Mouse (Mus musculus) heart, embryonic 14.5 days (tissue): Measurements from ENCODE around the gene Rhobtb1. TPM values are rescaled to one million over a fixed set of nuclear protein-coding genes. Genes with fewer than 3 reads are reported as not detected.

ENCODE experiments used
- ATAC-seq: fragments of 200-750 bp; cut with Nextera tagmentation; 2 replicates; pipeline ENCODE4 v1.8.0; 2017; ENCODE audit warnings: low read depth, moderate TSS enrichment; ENCODE audit not compliant: insufficient number of reproducible peaks, insufficient read depth, low FRiP score
- H3K27ac ChIP-seq, 2 experiments: fragments of 200-500 bp in 1 of 2; fragments of 300-500 bp in 1 of 2; sonication (generic) in 1 of 2; replicated peaks in 1 of 2; 2 replicates each; pipeline ENCODE4 v1.5.1; 2012 to 2014; ENCODE audit warnings: low read depth in 2 of 2, low read length in 2 of 2, control low read depth in 1 of 2, mild to moderate bottlenecking in 1 of 2, mixed read lengths in 1 of 2; ENCODE audit not compliant: control insufficient read depth in 1 of 2, insufficient read depth in 1 of 2
- H3K27me3 ChIP-seq: fragments of 300-500 bp; sonication (generic); 2 replicates; pipeline ENCODE4 v1.6.1; 2014; ENCODE audit warnings: mild to moderate bottlenecking, low read length, control low read depth; ENCODE audit not compliant: control insufficient read depth, insufficient read depth
- H3K36me3 ChIP-seq: fragments of 300-500 bp; sonication (generic); 2 replicates; pipeline ENCODE4 v1.6.1; 2014; ENCODE audit warnings: mild to moderate bottlenecking, control low read depth, low read length, mixed read lengths; ENCODE audit not compliant: control insufficient read depth, insufficient read depth
- H3K4me1 ChIP-seq, 2 experiments: fragments of 200-500 bp in 1 of 2; fragments of 300-500 bp in 1 of 2; sonication (generic) in 1 of 2; 2 replicates each; pipeline ENCODE4 v1.6.1; 2012 to 2014; ENCODE audit warnings: low read length in 2 of 2, control low read depth in 1 of 2, mixed read lengths in 1 of 2; ENCODE audit not compliant: control insufficient read depth in 2 of 2, insufficient read depth in 2 of 2
- H3K4me2 ChIP-seq: fragments of 300-500 bp; sonication (generic); 2 replicates; pipeline ENCODE4 v1.6.1; 2014; ENCODE audit warnings: mild to moderate bottlenecking, low read length
- H3K4me3 ChIP-seq, 2 experiments: fragments of 200-500 bp in 1 of 2; fragments of 300-500 bp in 1 of 2; sonication (generic) in 1 of 2; 2 replicates each; pipeline ENCODE4 v1.5.1; 2012 to 2014; ENCODE audit warnings: low read length in 2 of 2, mild to moderate bottlenecking in 2 of 2, control low read depth in 1 of 2, low read depth in 1 of 2, moderate library complexity in 1 of 2; ENCODE audit not compliant: control insufficient read depth in 1 of 2, insufficient read depth in 1 of 2
- H3K9ac ChIP-seq: fragments of 300-500 bp; sonication (generic); 2 replicates; pipeline ENCODE4 v1.6.1; 2014; ENCODE audit warnings: mild to moderate bottlenecking, low read length
- H3K9me3 ChIP-seq: fragments of 300-500 bp; sonication (generic); 2 replicates; pipeline ENCODE4 v1.6.1; 2016; ENCODE audit warnings: low read length, control low read depth; ENCODE audit not compliant: control insufficient read depth
- WGBS: fragments of 180-500 bp; shearing (Covaris S2); extraction: QIAGEN DNeasy Blood & Tissue Kit; methylation state at CpG from one replicate; pipeline ENCODE4 v1.1.7; 2014; 5-methylcytosine and 5-hydroxymethylcytosine counted together
- polyA plus RNA-seq: library from polyadenylated mRNA; unstranded; fragments of >200 nt; fragmentation: Nextera tagmentation; extraction: Ambion mirVana; gene quantifications from 2 replicates; pipeline ENCODE4 v1.2.1, GENCODE M21; 2014

The Rhobtb1 gene
- polyA plus RNA-seq, 1 experiment from 2014 or later, result 38.6 TPM

DNA sequence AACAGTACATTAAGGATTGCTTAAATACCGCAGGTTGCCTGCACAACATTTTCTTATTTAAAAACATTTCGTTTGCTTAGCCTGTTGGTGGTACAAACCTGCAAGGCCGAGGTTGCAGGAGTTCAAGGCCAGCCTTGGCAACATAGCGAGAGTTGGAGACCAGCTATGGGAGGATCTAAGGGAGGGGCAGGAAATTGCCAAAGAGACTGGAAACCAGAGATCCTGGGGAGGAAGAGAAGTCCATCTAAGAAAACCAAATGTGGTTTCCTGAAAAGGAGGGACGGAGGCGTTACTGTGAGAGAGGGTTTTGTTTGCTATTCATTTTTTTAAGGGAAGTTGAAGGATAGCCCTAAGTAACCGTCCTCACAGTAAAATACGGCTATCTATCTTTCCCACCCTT, 60.3 kb downstream of the Rhobtb1 start:
- 59% methylated on average over 8 of the region's 8 CpGs for WGBS
- H3K4me1 ChIP-seq, result peaks cover 2 to 15% of the 10 kb centered on the region in 2 experiments

DNA sequence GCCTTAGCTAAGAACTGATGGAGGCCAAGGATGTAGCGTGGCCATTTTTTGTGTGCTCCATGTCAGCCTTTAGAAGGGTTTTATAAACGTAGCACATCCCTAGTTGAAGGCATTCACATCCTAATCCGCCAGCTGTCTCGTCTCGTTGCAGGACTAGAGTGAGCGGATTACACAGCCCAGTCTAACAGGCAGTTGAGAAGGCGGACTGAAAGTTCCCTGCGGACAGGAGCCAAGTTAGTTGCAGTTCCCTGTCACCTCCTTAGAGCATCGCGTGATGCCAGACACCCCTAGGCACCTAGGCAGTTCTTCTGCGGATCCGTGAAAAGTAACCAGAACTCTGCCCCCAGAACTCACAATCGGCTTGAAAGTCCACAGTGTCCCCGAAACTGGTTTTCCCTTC, 60.7 kb downstream of the Rhobtb1 start:
- H3K27me3 ChIP-seq, result no peaks in the 10 kb centered on the region
- WGBS, result 4% methylated on average over 14 of the region's 14 CpGs
- peak overlapping the region; percentile 91 for H3K4me2 ChIP-seq
- no peak for ATAC-seq
- peak overlapping the region; percentile 49 to 80 for H3K4me3 ChIP-seq
- peaks cover 15% of the 10 kb centered on the region for H3K36me3 ChIP-seq
- peaks cover 3% of the 10 kb centered on the region; the same call in 1 of the 2 replicates for H3K9me3 ChIP-seq
- H3K27ac ChIP-seq, result peak overlapping the region; percentile 77 to 100
- peak overlapping the region; percentile 98 for H3K9ac ChIP-seq
- H3K4me1 ChIP-seq, result peaks cover 2 to 15% of the 10 kb centered on the region in 2 experiments

More for the DNA sequence above, 60.3 kb downstream of the Rhobtb1 start:
- Histone ChIP-seq H3K9me3 (peaks cover 3% of the 10 kb centered on the region; the same call in 1 of the 2 replicates), H3K27ac (peak overlapping the region; percentile 77 to 100), H3K36me3 (peaks cover 11% of the 10 kb centered on the region), H3K4me2 (peak overlapping the region; percentile 91), H3K27me3 (no peaks in the 10 kb centered on the region), H3K4me3 (peak overlapping the region; percentile 49 to 80; a peak in 3 of 4 replicates), H3K9ac (peak overlapping the region; percentile 98)
- no peak for ATAC-seq

DNA sequence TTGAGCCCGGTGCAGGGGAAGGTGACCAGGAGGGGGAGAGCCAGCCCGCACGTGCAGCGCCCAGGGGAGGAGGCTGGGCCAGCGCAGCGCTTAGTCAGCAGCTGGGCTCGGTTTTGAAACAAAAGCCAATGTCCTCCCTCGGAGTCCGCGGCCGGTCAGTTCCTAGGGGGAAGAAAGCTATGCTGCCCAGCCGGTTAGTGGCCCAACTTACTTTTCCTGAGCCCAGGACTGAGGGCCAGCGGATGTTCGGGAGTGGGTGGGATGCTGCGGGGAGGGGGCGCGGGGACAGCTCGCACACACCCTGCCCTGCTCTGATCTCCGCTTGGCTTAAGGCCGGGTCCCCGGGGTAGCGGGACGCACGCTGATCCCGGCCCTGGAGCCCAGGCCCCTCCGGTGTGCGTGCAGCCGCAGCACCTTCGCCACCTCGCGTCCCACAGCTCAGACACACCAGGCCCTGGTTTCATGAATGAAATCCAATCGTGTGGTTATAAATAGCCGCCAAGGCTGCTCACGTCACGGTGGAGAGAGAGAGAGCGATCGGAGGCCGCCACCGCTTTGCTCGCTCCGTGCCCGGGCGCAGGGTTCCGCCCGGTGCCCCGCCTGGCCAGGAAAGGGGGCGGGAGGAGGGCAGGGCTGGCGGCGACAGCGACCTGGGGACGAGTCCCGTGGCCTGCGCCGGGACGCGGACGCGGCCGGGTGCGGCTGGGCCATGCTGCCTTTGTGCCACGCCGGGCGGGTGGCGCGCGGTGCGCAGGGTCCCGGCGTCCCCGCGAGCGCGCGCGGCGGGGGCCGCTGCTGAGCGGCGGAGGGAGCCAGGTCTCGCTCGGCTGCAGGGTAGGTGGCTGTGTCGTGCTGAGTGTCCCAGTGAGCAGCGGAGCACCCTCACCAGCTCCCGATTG, 61.6 kb downstream of the Rhobtb1 start, which contains the start of gene A930033H14Rik:
Gene A930033H14Rik, minus strand, starts transcription at position 557 of the 899 bp plus-strand sequence.
- Histone ChIP-seq H3K4me2 (peak within 1 kb of the TSS; percentile 91), H3K36me3 (peaks cover 20% of the 10 kb centered on the region), H3K27me3 (no peaks in the 10 kb centered on the region), H3K9ac (peak within 1 kb of the TSS; percentile 98), H3K9me3 (peaks cover 3% of the 10 kb centered on the region; the same call in 1 of the 2 replicates), H3K4me3 (peak within 1 kb of the TSS; percentile 80 to 93), H3K4me1 (peaks cover 2 to 15% of the 10 kb centered on the region in 2 experiments), H3K27ac (peak within 1 kb of the TSS; percentile 96 to 100)
- under 1% methylated on average over 83 of the region's 84 CpGs for WGBS
- peak; percentile 92 for ATAC-seq

DNA sequence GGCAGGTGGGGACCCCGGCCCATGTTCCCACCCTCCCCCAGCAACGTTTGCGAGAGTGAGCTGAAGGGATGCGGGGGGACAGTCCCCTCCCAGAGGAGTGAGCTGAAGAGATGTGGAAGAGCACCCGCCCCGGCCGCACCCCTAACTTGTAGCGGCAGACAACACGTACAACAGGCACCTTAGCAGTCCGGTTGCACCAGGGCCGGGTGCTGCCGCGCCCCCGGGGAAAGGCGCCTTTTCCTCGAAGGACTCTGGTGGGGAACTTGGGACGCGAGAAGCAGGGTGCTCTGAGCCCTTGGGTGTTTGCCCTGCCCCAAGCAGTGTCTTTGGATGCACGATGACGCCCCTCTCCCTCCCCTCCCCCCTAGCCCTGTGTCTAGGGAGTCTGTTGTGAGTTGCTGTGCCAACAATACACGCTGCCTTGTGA, 62.2 kb downstream of the Rhobtb1 start:
- H3K9ac ChIP-seq, result peak overlapping the region; percentile 98
- ATAC-seq, result peak; percentile 32
- no peaks in the 10 kb centered on the region for H3K27me3 ChIP-seq
- H3K36me3 ChIP-seq, result peaks cover 24% of the 10 kb centered on the region
- 2% methylated on average over 21 of the region's 21 CpGs for WGBS
- peak overlapping the region; percentile 80 to 93 for H3K4me3 ChIP-seq
- peaks cover 3% of the 10 kb centered on the region; the same call in 1 of the 2 replicates for H3K9me3 ChIP-seq
- peak overlapping the region; percentile 96 to 100 for H3K27ac ChIP-seq
- peaks cover 2 to 22% of the 10 kb centered on the region in 2 experiments for H3K4me1 ChIP-seq
- H3K4me2 ChIP-seq, result peak overlapping the region; percentile 91

DNA sequence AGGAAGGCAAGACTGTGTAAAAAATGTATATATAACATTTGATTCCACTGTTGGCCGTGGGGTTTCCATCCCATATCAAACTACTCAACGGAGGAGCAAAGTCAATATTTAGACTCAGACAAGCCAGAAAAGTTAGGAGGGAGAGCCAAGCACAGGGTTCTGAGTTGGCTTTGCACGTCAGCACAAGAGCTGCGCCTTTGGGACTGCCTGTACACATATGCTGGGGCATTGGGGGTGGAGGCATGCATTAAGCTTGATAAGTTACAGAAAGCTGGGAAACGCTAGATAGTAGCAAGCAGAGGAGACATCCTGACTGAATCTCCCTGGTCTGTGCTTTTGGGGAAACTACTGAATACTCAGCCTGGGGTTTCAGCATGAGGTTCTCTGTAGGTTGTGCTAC, 62.8 kb downstream of the Rhobtb1 start:
- H3K4me3 ChIP-seq, result peak overlapping the region; percentile 80 to 93
- no peaks in the 10 kb centered on the region for H3K9me3 ChIP-seq
- H3K27me3 ChIP-seq, result no peaks in the 10 kb centered on the region
- no peak for ATAC-seq
- peaks cover 5 to 27% of the 10 kb centered on the region in 2 experiments for H3K4me1 ChIP-seq
- H3K9ac ChIP-seq, result peak overlapping the region; percentile 98
- H3K27ac ChIP-seq, result peak overlapping the region; percentile 96 to 100
- peaks cover 27% of the 10 kb centered on the region for H3K36me3 ChIP-seq
- peak overlapping the region; percentile 91 for H3K4me2 ChIP-seq
- WGBS, result 5% methylated on average over 5 of the region's 5 CpGs

DNA sequence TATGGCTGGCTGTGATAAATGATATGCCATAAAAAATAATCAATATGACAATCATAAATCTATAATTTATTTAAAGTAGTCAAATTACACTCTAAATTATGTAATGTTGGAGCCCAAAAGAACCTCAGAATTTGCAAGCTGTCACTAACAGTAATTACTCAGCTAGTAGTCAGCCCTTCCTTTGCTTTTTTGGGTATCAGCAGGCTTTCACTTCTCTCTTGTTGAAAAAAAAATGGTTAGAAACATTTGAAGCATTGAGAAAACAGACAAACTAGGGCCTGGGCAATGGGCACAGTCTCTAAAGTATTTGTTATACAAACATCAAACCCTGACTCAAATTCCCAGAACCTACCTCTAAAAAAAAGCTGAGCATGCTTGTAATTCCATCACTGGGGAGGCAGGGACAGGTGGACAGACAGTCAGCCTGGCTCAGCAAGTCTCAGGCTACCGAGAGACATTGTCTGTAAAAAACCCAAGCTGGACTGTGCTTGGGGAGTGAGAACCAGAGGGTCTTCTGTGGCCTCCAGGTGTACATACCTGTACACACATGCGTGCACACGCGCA, 66.0 kb downstream of the Rhobtb1 start:
- Histone ChIP-seq H3K9ac (no peak overlapping the region), H3K27ac (no peak overlapping the region), H3K27me3 (no peaks in the 10 kb centered on the region), H3K4me2 (no peak overlapping the region), H3K9me3 (no peaks in the 10 kb centered on the region), H3K4me3 (no peak overlapping the region), H3K4me1 (peaks cover 9 to 33% of the 10 kb centered on the region in 2 experiments), H3K36me3 (peaks cover 31% of the 10 kb centered on the region)
- 95% methylated on average over 4 of the region's 4 CpGs for WGBS
- no peak for ATAC-seq

DNA sequence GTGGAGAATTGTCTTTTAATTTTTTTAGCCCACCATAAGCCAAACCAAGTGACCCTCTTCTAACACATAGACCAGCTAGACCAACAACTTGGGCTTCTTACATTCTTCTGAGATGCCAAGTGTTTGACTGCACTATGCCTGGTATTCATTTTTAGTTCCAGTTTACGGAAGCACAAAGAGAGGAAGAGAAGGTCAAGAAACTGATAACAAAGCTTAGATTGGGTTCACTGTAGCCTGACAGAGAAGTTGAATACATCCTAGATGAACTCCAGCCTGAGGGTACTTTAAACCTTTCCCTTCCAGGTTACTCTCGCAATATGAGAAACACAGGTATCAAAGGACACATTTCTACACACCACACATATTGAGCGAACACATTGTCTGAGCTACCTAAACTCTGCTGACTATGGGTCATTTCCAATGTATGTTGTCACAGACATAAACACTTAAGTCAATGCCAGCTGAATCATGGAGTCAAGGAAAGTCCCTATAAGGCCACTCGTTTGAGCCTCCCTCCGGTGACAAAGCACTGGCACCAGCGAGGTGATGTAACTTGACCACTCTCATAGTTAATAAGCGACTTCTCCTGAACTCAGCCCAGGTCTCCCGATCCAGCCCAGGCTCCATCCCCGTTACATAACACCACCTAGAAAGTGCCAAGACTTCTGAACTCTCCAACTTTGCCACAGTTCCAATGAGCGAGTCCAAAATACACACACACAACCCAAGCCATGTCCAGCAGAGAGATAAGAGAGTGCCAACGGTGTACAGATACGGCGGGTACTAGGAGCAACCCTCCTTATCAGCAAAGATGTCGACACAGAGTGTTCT, 67.4 kb downstream of the Rhobtb1 start:
- peaks cover 44% of the 10 kb centered on the region for H3K36me3 ChIP-seq
- no peaks in the 10 kb centered on the region for H3K9me3 ChIP-seq
- peak overlapping the region in 1 of 2 experiments; percentile 48; a peak in 2 of 4 replicates for H3K27ac ChIP-seq
- ATAC-seq, result peak; percentile 40; the same call in 1 of the 2 replicates
- H3K9ac ChIP-seq, result no peak overlapping the region
- no peak overlapping the region for H3K4me2 ChIP-seq
- 38% methylated on average over 14 of the region's 14 CpGs for WGBS
- H3K27me3 ChIP-seq, result no peaks in the 10 kb centered on the region
- H3K4me1 ChIP-seq, result peaks cover 10 to 35% of the 10 kb centered on the region in 2 experiments
- no peak overlapping the region for H3K4me3 ChIP-seq
